Mouse (Mus musculus): ENCODE results near the gene Alx1. TPM values are rescaled to one million over a fixed set of nuclear protein-coding genes. Genes with fewer than 3 reads are reported as not detected.

Gene Alx1
- polyA plus RNA-seq, 1 experiment, result not detected

- Histone ChIP-seq H3K4me1 (ENCODE audit: control insufficient read depth, insufficient read depth, low read length) (no peaks in the 10 kb centered on the region), H3K27me3 (ENCODE audit: control insufficient read depth, insufficient read depth, low read length) (no peaks in the 10 kb centered on the region), H3K27ac (ENCODE audit: insufficient read depth, low read length) (no peak overlapping the region), H3K4me3 (replicated peaks; ENCODE audit: insufficient read depth, low read depth, low read length) (no peak overlapping the region)
- TF ChIP-seq POLR2A (IDR thresholded peaks at IDR 0.05; ENCODE audit: borderline replicate concordance, insufficient read depth, low read length), result no peak
- TF ChIP-seq CTCF (IDR thresholded peaks at IDR 0.05; ENCODE audit: borderline replicate concordance, insufficient read depth, low read depth, low read length), result no peak
- WGBS, result 85% methylated on average over 5 of the region's 5 CpGs
- no peak for DNase-seq
These were observed 54.9 kb downstream of the Alx1 start for GRCm38 (mm10) chr10:102975106-102975505.

GRCm38 (mm10) chr10:102959602-102960001 is 70.4 kb downstream of the Alx1 start:
- DNase-seq, result no peak
- Histone ChIP-seq H3K27me3 (ENCODE audit: control insufficient read depth, insufficient read depth, low read length) (no peaks in the 10 kb centered on the region), H3K27ac (ENCODE audit: insufficient read depth, low read length) (no peak overlapping the region), H3K4me1 (ENCODE audit: control insufficient read depth, insufficient read depth, low read length) (no peaks in the 10 kb centered on the region), H3K4me3 (replicated peaks; ENCODE audit: insufficient read depth, low read depth, low read length) (no peak overlapping the region)
- TF ChIP-seq POLR2A (IDR thresholded peaks at IDR 0.05; ENCODE audit: borderline replicate concordance, insufficient read depth, low read length) (no peak), CTCF (IDR thresholded peaks at IDR 0.05; ENCODE audit: borderline replicate concordance, insufficient read depth, low read depth, low read length) (no peak)
- WGBS, result 89% methylated on average over 2 of the region's 2 CpGs

Other genes with a start within 250 kb of the Alx1 start
- gene Lrriq1, start 206.1 kb upstream of the Alx1 start, polyA plus RNA-seq (2012; rRNA removed), result 0.44 and 0.57 TPM in 2 replicates

Data from cerebellum, adult 2 months (tissue).